Mouse (Mus musculus): Measurements from ENCODE around the gene Otulinl. TPM values are rescaled to one million over a fixed set of nuclear protein-coding genes. Genes with fewer than 3 reads are reported as not detected.

Otulinl gene
- polyA plus RNA-seq, 1 experiment from 2014 or later: 14.8 TPM

GRCm38 (mm10) chr15:27676211-27676610 is 5.2 kb downstream of the Otulinl start:
- Histone ChIP-seq H3K4me2 (no peak overlapping the region), H3K4me1 (replicated peaks) (peaks cover 22% of the 10 kb centered on the region), H3K36me3 (no peaks in the 10 kb centered on the region), H3K9me3 (no peaks in the 10 kb centered on the region), H3K9ac (no peak overlapping the region), H3K27me3 (peaks cover 3% of the 10 kb centered on the region; the same call in 1 of the 2 replicates), H3K27ac (replicated peaks) (no peak overlapping the region), H3K4me3 (no peak overlapping the region)
- 68% methylated on average over 9 of the region's 9 CpGs for WGBS
- no peak for ATAC-seq (ENCODE audit: low read depth)

- Histone ChIP-seq H3K9me3 (no peaks in the 10 kb centered on the region), H3K27ac (replicated peaks) (no peak overlapping the region), H3K4me3 (no peak overlapping the region), H3K36me3 (no peaks in the 10 kb centered on the region), H3K27me3 (peaks cover 3% of the 10 kb centered on the region; the same call in 1 of the 2 replicates), H3K4me2 (no peak overlapping the region), H3K4me1 (replicated peaks) (peaks cover 16% of the 10 kb centered on the region), H3K9ac (no peak overlapping the region)
- WGBS: 95% methylated on average over 7 of the region's 7 CpGs
- no peak for ATAC-seq (ENCODE audit: low read depth)
Observed at GRCm38 (mm10) chr15:27675122-27675521, 6.3 kb downstream of the Otulinl start.

DNA sequence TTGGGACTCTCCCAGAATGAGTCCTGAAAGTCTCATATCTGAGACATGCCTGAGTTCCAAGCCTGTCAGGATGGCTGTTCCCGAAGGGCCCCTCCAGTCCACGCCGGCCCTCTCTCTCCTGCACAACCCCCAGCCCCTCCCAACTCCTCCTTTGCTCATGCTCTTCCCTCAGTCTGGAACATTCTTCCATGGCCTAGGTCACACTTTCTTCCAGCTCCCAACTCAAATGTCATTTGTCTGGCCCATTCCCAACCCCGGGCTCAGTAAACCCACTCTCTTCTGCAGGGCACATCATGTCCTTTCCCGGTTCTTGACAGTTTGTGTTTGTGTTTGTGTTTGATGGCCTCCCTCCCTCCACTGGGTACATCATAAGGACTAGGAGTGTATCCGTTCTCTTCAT is 7.3 kb downstream of the Otulinl start:
- ATAC-seq (ENCODE audit: low read depth): no peak
- Histone ChIP-seq H3K36me3 (no peaks in the 10 kb centered on the region), H3K9me3 (no peaks in the 10 kb centered on the region), H3K4me1 (replicated peaks) (peaks cover 16% of the 10 kb centered on the region), H3K4me2 (no peak overlapping the region), H3K27me3 (no peaks in the 10 kb centered on the region), H3K4me3 (no peak overlapping the region), H3K27ac (replicated peaks) (no peak overlapping the region), H3K9ac (no peak overlapping the region)
- WGBS: 83% methylated on average over 6 of the region's 6 CpGs

- 93% methylated on average over 6 of the region's 6 CpGs for WGBS
- Histone ChIP-seq H3K27ac (replicated peaks) (no peak overlapping the region), H3K4me1 (replicated peaks) (peaks cover 16% of the 10 kb centered on the region), H3K36me3 (no peaks in the 10 kb centered on the region), H3K9ac (no peak overlapping the region), H3K4me3 (no peak overlapping the region), H3K9me3 (no peaks in the 10 kb centered on the region), H3K4me2 (no peak overlapping the region), H3K27me3 (no peaks in the 10 kb centered on the region)
- ATAC-seq (ENCODE audit: low read depth): no peak
Observed at GRCm38 (mm10) chr15:27673151-27673550, 8.2 kb downstream of the Otulinl start.

DNA sequence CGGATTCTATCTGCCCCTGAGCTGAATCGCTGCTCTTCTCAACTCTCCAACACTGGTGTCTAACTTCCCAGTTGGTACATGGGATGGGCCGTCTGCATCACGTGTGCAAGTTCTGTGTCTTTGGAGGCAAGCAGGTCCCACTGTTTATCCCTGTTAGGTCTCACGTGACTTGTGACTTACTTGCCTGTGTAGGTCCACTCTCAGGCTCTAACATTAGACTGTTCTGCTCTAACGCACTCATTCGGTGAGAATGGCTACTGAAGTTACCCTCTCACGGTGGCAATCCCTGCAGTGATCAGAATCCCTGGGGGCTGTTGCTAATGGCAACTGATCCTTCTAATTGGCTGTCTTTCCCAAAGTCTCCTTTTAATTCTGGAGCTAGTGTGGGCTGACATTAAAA is 9.1 kb downstream of the Otulinl start:
- WGBS: 66% methylated on average over 8 of the region's 8 CpGs
- H3K9me3 ChIP-seq: no peaks in the 10 kb centered on the region
- no peak overlapping the region for H3K9ac ChIP-seq
- no peak overlapping the region for H3K27ac ChIP-seq (replicated peaks)
- no peaks in the 10 kb centered on the region for H3K36me3 ChIP-seq
- H3K4me3 ChIP-seq: no peak overlapping the region
- ATAC-seq (ENCODE audit: low read depth): no peak
- H3K27me3 ChIP-seq: no peaks in the 10 kb centered on the region
- H3K4me1 ChIP-seq (replicated peaks): peaks cover 16% of the 10 kb centered on the region
- no peak overlapping the region for H3K4me2 ChIP-seq

- Histone ChIP-seq H3K27me3 (no peaks in the 10 kb centered on the region), H3K9ac (no peak overlapping the region), H3K4me3 (no peak overlapping the region), H3K4me2 (no peak overlapping the region), H3K9me3 (no peaks in the 10 kb centered on the region), H3K4me1 (replicated peaks) (peaks cover 14% of the 10 kb centered on the region), H3K36me3 (no peaks in the 10 kb centered on the region), H3K27ac (replicated peaks) (no peak overlapping the region)
- no peak for ATAC-seq (ENCODE audit: low read depth)
- 93% methylated on average over 10 of the region's 10 CpGs for WGBS
Observed at GRCm38 (mm10) chr15:27671612-27672245, 9.7 kb downstream of the Otulinl start.

DNA sequence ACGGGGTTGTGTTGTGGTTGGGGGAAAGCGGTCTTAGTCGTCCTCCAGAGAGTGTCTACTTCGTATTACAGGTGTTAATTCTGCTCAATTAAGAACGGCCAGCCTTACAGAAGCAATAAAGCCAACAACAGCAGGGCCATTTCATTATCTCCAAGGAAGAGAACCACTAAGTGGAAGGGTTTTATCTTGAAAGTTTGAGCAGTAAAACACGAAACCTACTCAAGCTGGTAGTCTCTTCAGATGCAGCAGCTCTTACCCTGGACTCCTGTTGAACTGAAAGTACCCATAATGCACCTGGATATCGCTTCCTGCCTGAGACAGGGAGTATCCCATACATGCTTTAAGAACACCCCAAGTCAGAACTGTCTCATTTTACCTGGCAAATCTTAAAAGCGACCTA is 10.7 kb downstream of the Otulinl start:
- ATAC-seq (ENCODE audit: low read depth): no peak

GRCm38 (mm10) chr15:27669931-27670411 is 11.4 kb downstream of the Otulinl start:
- H3K9ac ChIP-seq: no peak overlapping the region
- no peaks in the 10 kb centered on the region for H3K27me3 ChIP-seq
- no peak overlapping the region for H3K4me2 ChIP-seq
- WGBS: 83% methylated on average over 12 of the region's 12 CpGs
- H3K4me3 ChIP-seq: no peak overlapping the region
- no peaks in the 10 kb centered on the region for H3K36me3 ChIP-seq
- no peaks in the 10 kb centered on the region for H3K9me3 ChIP-seq
- ATAC-seq (ENCODE audit: low read depth): no peak
- peaks cover 14% of the 10 kb centered on the region for H3K4me1 ChIP-seq (replicated peaks)
- H3K27ac ChIP-seq (replicated peaks): no peak overlapping the region

More for the DNA sequence above, 10.7 kb downstream of the Otulinl start:
- no peak overlapping the region for H3K4me2 ChIP-seq
- no peak overlapping the region for H3K27ac ChIP-seq (replicated peaks)
- H3K27me3 ChIP-seq: no peaks in the 10 kb centered on the region
- WGBS: 73% methylated on average over 8 of the region's 8 CpGs
- no peaks in the 10 kb centered on the region for H3K36me3 ChIP-seq
- H3K4me1 ChIP-seq (replicated peaks): peaks cover 9% of the 10 kb centered on the region
- no peak overlapping the region for H3K4me3 ChIP-seq
- H3K9ac ChIP-seq: no peak overlapping the region
- H3K9me3 ChIP-seq: no peaks in the 10 kb centered on the region

DNA sequence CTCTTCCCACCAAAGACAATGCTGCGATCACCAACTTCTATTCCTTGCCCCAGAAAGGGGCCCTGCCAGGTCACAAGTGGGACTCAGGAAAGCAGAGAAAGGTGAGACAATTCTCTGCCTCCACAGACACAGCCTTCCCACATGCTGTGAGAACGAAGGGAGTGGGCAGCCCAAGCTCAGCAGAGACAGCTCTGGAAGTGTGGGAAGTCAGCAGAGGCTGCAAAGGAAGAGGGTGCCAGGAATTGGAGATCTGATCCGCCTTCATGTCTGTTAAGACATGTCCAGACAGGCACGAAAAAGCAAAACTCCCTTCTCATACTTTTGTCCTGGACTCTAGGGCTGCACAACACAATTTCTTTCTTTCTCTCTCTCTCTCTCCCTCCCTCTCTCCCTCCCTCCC is 12.1 kb downstream of the Otulinl start:
- Histone ChIP-seq H3K36me3 (no peaks in the 10 kb centered on the region), H3K9ac (no peak overlapping the region), H3K27ac (replicated peaks) (no peak overlapping the region), H3K9me3 (no peaks in the 10 kb centered on the region), H3K4me1 (replicated peaks) (peaks cover 14% of the 10 kb centered on the region), H3K27me3 (no peaks in the 10 kb centered on the region), H3K4me3 (no peak overlapping the region), H3K4me2 (no peak overlapping the region)
- no peak for ATAC-seq (ENCODE audit: low read depth)
- 86% methylated on average over 4 of the region's 4 CpGs for WGBS

- Histone ChIP-seq H3K27ac (replicated peaks) (no peak overlapping the region), H3K9me3 (no peaks in the 10 kb centered on the region), H3K27me3 (no peaks in the 10 kb centered on the region), H3K9ac (no peak overlapping the region), H3K4me2 (no peak overlapping the region), H3K36me3 (no peaks in the 10 kb centered on the region), H3K4me1 (replicated peaks) (peaks cover 14% of the 10 kb centered on the region), H3K4me3 (no peak overlapping the region)
- no peak for ATAC-seq (ENCODE audit: low read depth)
- 88% methylated on average over 7 of the region's 7 CpGs for WGBS
Observed at GRCm38 (mm10) chr15:27668557-27668956, 12.8 kb downstream of the Otulinl start.

DNA sequence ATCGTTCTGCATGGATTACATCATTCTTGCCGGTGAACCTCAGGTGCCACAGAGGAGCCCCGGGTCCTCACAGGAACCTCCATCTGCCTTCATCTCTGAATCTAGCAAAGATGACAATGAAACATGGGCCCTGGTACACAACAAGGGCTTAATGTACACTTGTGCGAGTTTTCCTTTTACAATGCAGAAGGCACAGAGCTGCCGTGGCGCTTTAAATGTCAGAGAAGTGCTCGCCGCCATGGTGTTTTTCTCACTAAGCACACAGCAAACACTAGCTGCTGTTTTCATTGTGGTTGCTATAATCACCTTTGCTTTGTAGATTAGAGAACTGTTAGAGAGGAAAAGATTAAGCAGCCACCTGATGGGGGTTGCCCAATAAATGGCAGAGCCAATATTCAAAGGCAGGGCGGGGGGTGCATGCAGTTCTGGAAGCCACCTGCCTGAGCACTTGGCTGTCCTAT is 13.3 kb downstream of the Otulinl start:
- WGBS: 84% methylated on average over 9 of the region's 9 CpGs
- Histone ChIP-seq H3K27me3 (no peaks in the 10 kb centered on the region), H3K9ac (no peak overlapping the region), H3K4me1 (replicated peaks) (peaks cover 14% of the 10 kb centered on the region), H3K4me2 (no peak overlapping the region), H3K27ac (replicated peaks) (no peak overlapping the region), H3K4me3 (no peak overlapping the region), H3K36me3 (no peaks in the 10 kb centered on the region), H3K9me3 (no peaks in the 10 kb centered on the region)
- ATAC-seq (ENCODE audit: low read depth): no peak

GRCm38 (mm10) chr15:27666911-27667539 is 14.4 kb downstream of the Otulinl start:
- Histone ChIP-seq H3K4me1 (replicated peaks) (peaks cover 7% of the 10 kb centered on the region), H3K27me3 (no peaks in the 10 kb centered on the region), H3K4me2 (no peak overlapping the region), H3K9ac (no peak overlapping the region), H3K27ac (replicated peaks) (no peak overlapping the region), H3K9me3 (no peaks in the 10 kb centered on the region), H3K4me3 (no peak overlapping the region), H3K36me3 (no peaks in the 10 kb centered on the region)
- 64% methylated on average over 9 of the region's 9 CpGs for WGBS
- ATAC-seq (ENCODE audit: low read depth): no peak

All from neural tube, embryonic 13.5 days (tissue).